ENCODE assay signal across 8 mouse cellular contexts in the genomic region with DNA sequence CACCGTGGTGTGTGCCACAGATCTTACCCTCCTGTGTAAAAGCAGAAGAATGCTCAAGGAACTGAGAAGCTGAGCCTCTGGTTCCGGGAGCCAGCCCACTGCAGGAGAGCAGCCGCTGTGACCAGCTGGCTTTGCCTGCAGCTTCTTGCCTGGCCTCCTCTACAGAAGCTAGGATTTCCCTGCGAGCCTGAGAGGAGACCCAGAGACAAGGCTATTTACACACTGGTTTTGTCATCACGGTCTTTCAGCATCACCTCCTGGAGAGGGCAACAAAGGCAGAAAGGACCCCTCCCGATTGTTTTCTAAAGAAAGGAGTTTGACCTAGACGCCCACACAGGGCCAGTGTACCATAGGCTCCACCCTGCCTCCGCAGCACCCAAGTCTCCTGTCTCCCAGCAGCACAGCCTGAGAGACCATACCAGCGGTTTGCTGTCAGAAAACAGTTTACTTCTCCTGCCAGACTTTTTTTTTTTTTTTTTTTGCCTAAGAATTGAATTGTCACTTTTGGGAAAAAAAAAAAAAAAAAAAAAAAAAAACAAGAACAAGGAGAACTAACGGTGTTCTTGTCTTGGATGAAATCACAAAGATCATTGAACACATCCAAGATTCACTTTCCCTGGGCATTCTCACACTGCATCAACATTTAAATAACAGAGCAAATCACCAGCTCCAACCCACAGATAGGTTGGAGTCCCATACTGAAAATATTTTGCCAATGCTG.
DNase-seq lines count a peak whose midpoint lies in the region; ATAC-seq lines count a peak whose summit lies in the region.

No protein-coding gene starts in this region.

- no peak for ATAC-seq in embryonic facial prominence, embryonic 15.5 days (ENCODE audit: insufficient number of reproducible peaks, low FRiP score, low TSS enrichment, low read depth)
- peak; percentile 46; the same call in 1 of the 2 replicates for ATAC-seq in midbrain, embryonic 14.5 days (ENCODE audit: low FRiP score, low TSS enrichment)
- ATAC-seq in activated CD4-positive, CD25-positive, alpha-beta regulatory T cell, adult 4 months, result no peak
- ATAC-seq in monocyte, adult 5-6 weeks (replicated peaks; ENCODE audit: insufficient number of reproducible peaks, low FRiP score, low TSS enrichment, poor library complexity, severe bottlenecking), result no peak

- H3K4me2 ChIP-seq in embryonic facial prominence, embryonic 15.5 days (replicated peaks), result peak overlapping the region; percentile 27
- peak overlapping the region; percentile 54 for H3K4me2 ChIP-seq in midbrain, embryonic 14.5 days (ENCODE audit: low read length)

- intact Hi-C loops in heart, postnatal 10 days (cut with DNase I), result loop anchor here (10.0 kb wide), 1 partner anchor 687 kb away; no protein-coding TSS in a partner anchor

- 9% methylated on average over 10 of the region's 10 CpGs for WGBS in embryonic facial prominence, embryonic 15.5 days
- WGBS in midbrain, embryonic 14.5 days, result 2% methylated on average over 10 of the region's 10 CpGs

- H3K9ac ChIP-seq in embryonic facial prominence, embryonic 15.5 days, result no peak overlapping the region
- peak overlapping the region; percentile 43; the same call in 1 of the 2 replicates for H3K9ac ChIP-seq in midbrain, embryonic 14.5 days (replicated peaks; ENCODE audit: low read length)

- peaks cover 48% of the 10 kb centered on the region for H3K27me3 ChIP-seq in embryonic facial prominence, embryonic 15.5 days
- no peaks in the 10 kb centered on the region for H3K27me3 ChIP-seq in midbrain, embryonic 14.5 days (ENCODE audit: control insufficient read depth, insufficient read depth, low read length)

- peak; percentile 2 to 5 for DNase-seq in heart, postnatal 10 days
- no peak for DNase-seq in heart, postnatal 4 days
- peak; percentile 91 for DNase-seq in ZHBTc4 (ENCODE audit: low read depth, low spot score)
- peak; percentile 13 to 26 for DNase-seq in layer of hippocampus, postnatal 14 days (ENCODE audit: low spot score in 2 of 2)
- peak; percentile 60 for DNase-seq in midbrain, embryonic 14.5 days

- H3K36me3 ChIP-seq in embryonic facial prominence, embryonic 15.5 days, result no peaks in the 10 kb centered on the region
- no peaks in the 10 kb centered on the region for H3K36me3 ChIP-seq in midbrain, embryonic 14.5 days (ENCODE audit: control insufficient read depth, insufficient read depth, low read length)

- H3K4me1 ChIP-seq in embryonic facial prominence, embryonic 15.5 days, result peaks cover 5% of the 10 kb centered on the region; the same call in 1 of the 2 replicates
- peaks cover 35% of the 10 kb centered on the region for H3K4me1 ChIP-seq in midbrain, embryonic 14.5 days (ENCODE audit: control insufficient read depth, insufficient read depth, low read length)

- no peaks in the 10 kb centered on the region for H3K9me3 ChIP-seq in embryonic facial prominence, embryonic 15.5 days (replicated peaks)
- H3K9me3 ChIP-seq in midbrain, embryonic 14.5 days (ENCODE audit: control insufficient read depth, low read length), result no peaks in the 10 kb centered on the region

- no peak overlapping the region for H3K27ac ChIP-seq in embryonic facial prominence, embryonic 15.5 days (replicated peaks)
- H3K27ac ChIP-seq in midbrain, embryonic 14.5 days (replicated peaks; ENCODE audit: low read depth, low read length), result peak overlapping the region; percentile 63

- H3K4me3 ChIP-seq in embryonic facial prominence, embryonic 15.5 days (replicated peaks), result 0 out of 2 replicates have a peak overlapping the region, but pooled peaks have one; percentile 8
- H3K4me3 ChIP-seq in midbrain, embryonic 14.5 days (replicated peaks; ENCODE audit: low read depth, low read length), result peak overlapping the region; percentile 18
